Mouse (Mus musculus) liver, embryonic 15.5 days (tissue): ENCODE data around the gene Gucd1. TPM values are rescaled to one million over a fixed set of nuclear protein-coding genes. Genes with fewer than 3 reads are reported as not detected.

Source experiments
- ATAC-seq: fragments of 200-750 bp; cut with Nextera tagmentation; 2 replicates; pipeline ENCODE4 v1.8.0; 2017; ENCODE audit warnings: moderate number of reproducible peaks, mild to moderate bottlenecking, moderate library complexity; ENCODE audit not compliant: insufficient read depth
- H3K27ac ChIP-seq: fragments of 300-500 bp; sonication (generic); replicated peaks from 2 replicates; pipeline ENCODE4 v1.5.1; 2015; ENCODE audit warnings: mild to moderate bottlenecking, inconsistent platforms
- H3K27me3 ChIP-seq: fragments of 300-500 bp; sonication (generic); 2 replicates; pipeline ENCODE4 v1.6.1; 2015; ENCODE audit warnings: mild to moderate bottlenecking, inconsistent platforms
- H3K36me3 ChIP-seq: fragments of 300-500 bp; sonication (generic); replicated peaks from 2 replicates; pipeline ENCODE4 v1.6.1; 2015; ENCODE audit warnings: moderate library complexity, mild to moderate bottlenecking, inconsistent platforms
- H3K4me1 ChIP-seq: fragments of 300-500 bp; sonication (generic); replicated peaks from 2 replicates; pipeline ENCODE4 v1.6.1; 2015; ENCODE audit warnings: inconsistent platforms
- H3K4me2 ChIP-seq: fragments of 300-500 bp; sonication (generic); 2 replicates; pipeline ENCODE4 v1.6.1; 2015; ENCODE audit warnings: moderate library complexity, mild to moderate bottlenecking, inconsistent platforms
- H3K4me3 ChIP-seq: fragments of 300-500 bp; sonication (generic); replicated peaks from 2 replicates; pipeline ENCODE4 v1.5.1; 2015; ENCODE audit warnings: mild to moderate bottlenecking, inconsistent platforms
- H3K9ac ChIP-seq: fragments of 300-500 bp; sonication (generic); 2 replicates; pipeline ENCODE4 v1.6.1; 2015; ENCODE audit warnings: moderate library complexity, mild to moderate bottlenecking, inconsistent platforms
- H3K9me3 ChIP-seq: fragments of 300-500 bp; sonication (generic); replicated peaks from 2 replicates; pipeline ENCODE4 v1.6.1; 2016; ENCODE audit warnings: inconsistent platforms
- WGBS: fragments of 180-500 bp; shearing (Covaris S2); methylation state at CpG from one replicate; pipeline ENCODE4 v1.1.7; 2015; ENCODE audit warnings: mixed read lengths; ENCODE audit not compliant: insufficient replicate concordance; 5-methylcytosine and 5-hydroxymethylcytosine counted together
- polyA plus RNA-seq: library from polyadenylated mRNA; unstranded; fragments of >200 nt; fragmentation: Nextera tagmentation; extraction: Ambion mirVana; gene quantifications from 2 replicates; pipeline ENCODE4 v1.2.1, GENCODE M21; 2015

Gene Gucd1
- polyA plus RNA-seq, 1 experiment from 2014 or later: 62.1 TPM

- 54% methylated on average over 5 of the region's 5 CpGs for WGBS
- H3K27me3 ChIP-seq: no peaks in the 10 kb centered on the region
- H3K4me1 ChIP-seq: peaks cover 46% of the 10 kb centered on the region
- ATAC-seq: no peak
- no peak overlapping the region; the same call in 1 of the 2 replicates for H3K27ac ChIP-seq
- H3K4me2 ChIP-seq: no peak overlapping the region
- no peak overlapping the region for H3K4me3 ChIP-seq
- H3K9ac ChIP-seq: no peak overlapping the region
- H3K9me3 ChIP-seq: no peaks in the 10 kb centered on the region
- peaks cover 19% of the 10 kb centered on the region for H3K36me3 ChIP-seq
Measured at GRCm38 (mm10) chr10:75304049-75304405, 213.7 kb downstream of the Gucd1 start.

- Histone ChIP-seq H3K4me1 (peaks cover 46% of the 10 kb centered on the region), H3K36me3 (peaks cover 18% of the 10 kb centered on the region), H3K9me3 (no peaks in the 10 kb centered on the region), H3K27ac (no peak overlapping the region), H3K4me2 (no peak overlapping the region), H3K27me3 (no peaks in the 10 kb centered on the region), H3K4me3 (no peak overlapping the region), H3K9ac (no peak overlapping the region)
- WGBS: 36% methylated on average over 8 of the region's 8 CpGs
- ATAC-seq: no peak
Measured at GRCm38 (mm10) chr10:75303324-75304048, 214.3 kb downstream of the Gucd1 start.

- no peak overlapping the region for H3K4me2 ChIP-seq
- no peaks in the 10 kb centered on the region for H3K9me3 ChIP-seq
- H3K27me3 ChIP-seq: no peaks in the 10 kb centered on the region
- H3K36me3 ChIP-seq: peaks cover 12% of the 10 kb centered on the region; the same call in 1 of the 2 replicates
- peaks cover 45% of the 10 kb centered on the region for H3K4me1 ChIP-seq
- no peak overlapping the region for H3K4me3 ChIP-seq
- 49% methylated on average over 4 of the region's 4 CpGs for WGBS
- 0 out of 2 replicates have a peak overlapping the region, but pooled peaks have one; percentile 19 for H3K27ac ChIP-seq
- H3K9ac ChIP-seq: no peak overlapping the region
- no peak for ATAC-seq
Measured at GRCm38 (mm10) chr10:75302536-75302935, 215.2 kb downstream of the Gucd1 start.

- 0 out of 2 replicates have a peak overlapping the region, but pooled peaks have one; percentile 14 for H3K27ac ChIP-seq
- H3K9ac ChIP-seq: no peak overlapping the region
- H3K36me3 ChIP-seq: peaks cover 7% of the 10 kb centered on the region; the same call in 1 of the 2 replicates
- 4% methylated on average over 4 of the region's 4 CpGs for WGBS
- no peaks in the 10 kb centered on the region for H3K9me3 ChIP-seq
- H3K27me3 ChIP-seq: no peaks in the 10 kb centered on the region
- ATAC-seq: peak; percentile 63
- no peak overlapping the region for H3K4me2 ChIP-seq
- peaks cover 39% of the 10 kb centered on the region for H3K4me1 ChIP-seq
- no peak overlapping the region for H3K4me3 ChIP-seq
Measured at GRCm38 (mm10) chr10:75301937-75302336, 215.8 kb downstream of the Gucd1 start.

GRCm38 (mm10) chr10:75301195-75301806, 216.5 kb downstream of the Gucd1 start:
- Histone ChIP-seq H3K4me1 (peaks cover 35% of the 10 kb centered on the region), H3K4me2 (no peak overlapping the region), H3K4me3 (no peak overlapping the region), H3K27me3 (no peaks in the 10 kb centered on the region), H3K9me3 (no peaks in the 10 kb centered on the region), H3K27ac (0 out of 2 replicates have a peak overlapping the region, but pooled peaks have one; percentile 14), H3K36me3 (peaks cover 7% of the 10 kb centered on the region; the same call in 1 of the 2 replicates), H3K9ac (no peak overlapping the region)
- no peak for ATAC-seq
- 37% methylated on average over 12 of the region's 12 CpGs for WGBS

Other genes with a start within 250 kb of the Gucd1 start
- 1.4 and 1.8 TPM in 2 replicates for gene Adora2a, start 201.1 kb downstream of the Gucd1 start, polyA plus RNA-seq
- 28.0 and 32.6 TPM in 2 replicates for gene Upb1, start 116.9 kb downstream of the Gucd1 start, polyA plus RNA-seq
- 65.7 and 68.7 TPM in 2 replicates for gene Snrpd3, start 421 bp downstream of the Gucd1 start, polyA plus RNA-seq
- 0.06 and 0.15 TPM in 2 replicates for gene Lrrc75b, start 42.4 kb upstream of the Gucd1 start, polyA plus RNA-seq
- 13.8 and 22.1 TPM in 2 replicates for gene Ggt1, start 43.6 kb upstream of the Gucd1 start, polyA plus RNA-seq
- 0.75 and 1.3 TPM in 2 replicates for gene Ggt5, start 71.4 kb upstream of the Gucd1 start, polyA plus RNA-seq
- 1.9 and 2.0 TPM in 2 replicates for gene Susd2, start 126.0 kb upstream of the Gucd1 start, polyA plus RNA-seq
- 14.3 and 14.7 TPM in 2 replicates for gene Cabin1, start 246.4 kb upstream of the Gucd1 start, polyA plus RNA-seq